Mouse (Mus musculus) kidney, adult 8-10 months (tissue): ENCODE measurements around the gene Arsg.
A peak's percentile ranks its signal among the peaks of the same experiment; 100 is the strongest.

ENCODE experiments used
- DNase-seq, 2 experiments: peaks; one replicate each; pipeline ENCODE4 v3.0.0; 2022

The Arsg gene

GRCm38 (mm10) chr11:109587638-109588374 is 114.6 kb downstream of the Arsg start:
- no peak for DNase-seq

- no peak for DNase-seq
Measured at GRCm38 (mm10) chr11:109590012-109590411, 116.8 kb downstream of the Arsg start.

- DNase-seq: no peak
Measured at GRCm38 (mm10) chr11:109591511-109591910, 118.3 kb downstream of the Arsg start.

- DNase-seq: peak in 1 of 2 experiments; percentile 19
Measured at GRCm38 (mm10) chr11:109593200-109593981, 120.2 kb downstream of the Arsg start.

GRCm38 (mm10) chr11:109594761-109595160 is 121.6 kb downstream of the Arsg start:
- peak; percentile 29 to 45 for DNase-seq

- DNase-seq: no peak
Measured at GRCm38 (mm10) chr11:109598778-109599570, 125.8 kb downstream of the Arsg start.

GRCm38 (mm10) chr11:109607600-109607999 is 134.4 kb downstream of the Arsg start:
- no peak for DNase-seq

GRCm38 (mm10) chr11:109608976-109609625 is 135.9 kb downstream of the Arsg start:
- DNase-seq: no peak

- DNase-seq: peak; percentile 47 to 60
Measured at GRCm38 (mm10) chr11:109610046-109610794, 137.0 kb downstream of the Arsg start.

- no peak for DNase-seq
Measured at GRCm38 (mm10) chr11:109610795-109611302, 137.7 kb downstream of the Arsg start.

GRCm38 (mm10) chr11:109611303-109612149 is 138.4 kb downstream of the Arsg start, which contains the start of gene Wipi1:
Gene Wipi1 (minus strand): TSS chr11:109611967.
- peak; percentile 99 to 100 for DNase-seq

- no peak for DNase-seq
Measured at GRCm38 (mm10) chr11:109612871-109613529, 139.8 kb downstream of the Arsg start.

GRCm38 (mm10) chr11:109615286-109615685 is 142.1 kb downstream of the Arsg start:
- no peak for DNase-seq

- no peak for DNase-seq
Measured at GRCm38 (mm10) chr11:109616352-109616751, 143.2 kb downstream of the Arsg start.

- no peak for DNase-seq
Measured at GRCm38 (mm10) chr11:109616766-109617165, 143.6 kb downstream of the Arsg start.

- peak; percentile 33 to 70 for DNase-seq
Measured at GRCm38 (mm10) chr11:109619055-109619454, 145.9 kb downstream of the Arsg start.

GRCm38 (mm10) chr11:109620356-109620755 is 147.2 kb downstream of the Arsg start:
- no peak for DNase-seq

- DNase-seq: peak in 1 of 2 experiments; percentile 56
Measured at GRCm38 (mm10) chr11:109621183-109621582, 148.0 kb downstream of the Arsg start.

GRCm38 (mm10) chr11:109622518-109623037 is 149.4 kb downstream of the Arsg start:
- peak; percentile 26 to 28 for DNase-seq
